Mouse (Mus musculus): ENCODE data around the gene Myo1g.

The Myo1g gene

GRCm38 (mm10) chr11:6488041-6488684 is 32.6 kb downstream of the Myo1g start:
- DNase-seq (ENCODE audit: low spot score), result no peak

- DNase-seq (ENCODE audit: low spot score), result no peak
Observed at GRCm38 (mm10) chr11:6487496-6487895, 33.3 kb downstream of the Myo1g start.

GRCm38 (mm10) chr11:6486916-6487315 is 33.8 kb downstream of the Myo1g start:
- DNase-seq (ENCODE audit: low spot score), result no peak

GRCm38 (mm10) chr11:6484244-6484959 is 36.4 kb downstream of the Myo1g start:
- DNase-seq (ENCODE audit: low spot score), result no peak

- no peak for DNase-seq (ENCODE audit: low spot score)
Observed at GRCm38 (mm10) chr11:6483103-6483502, 37.7 kb downstream of the Myo1g start.

GRCm38 (mm10) chr11:6481669-6482185 is 39.0 kb downstream of the Myo1g start:
- DNase-seq (ENCODE audit: low spot score), result no peak

- DNase-seq (ENCODE audit: low spot score), result no peak
Observed at GRCm38 (mm10) chr11:6480681-6481405, 39.9 kb downstream of the Myo1g start.

GRCm38 (mm10) chr11:6480191-6480590 is 40.6 kb downstream of the Myo1g start:
- DNase-seq (ENCODE audit: low spot score), result no peak

- DNase-seq (ENCODE audit: low spot score), result no peak
Observed at GRCm38 (mm10) chr11:6479231-6479630, 41.5 kb downstream of the Myo1g start.

- DNase-seq (ENCODE audit: low spot score), result no peak
Observed at GRCm38 (mm10) chr11:6477350-6477749, 43.4 kb downstream of the Myo1g start.

GRCm38 (mm10) chr11:6476876-6477275 is 43.9 kb downstream of the Myo1g start:
- DNase-seq (ENCODE audit: low spot score), result no peak

- peak; percentile 90 for DNase-seq (ENCODE audit: low spot score)
Observed at GRCm38 (mm10) chr11:6475867-6476484, 44.8 kb downstream of the Myo1g start, which contains the start of gene Purb. Gene Purb, minus strand, starts transcription at chr11:6475917.

- peak; percentile 69 for DNase-seq (ENCODE audit: low spot score)
Observed at GRCm38 (mm10) chr11:6474874-6475731, 45.7 kb downstream of the Myo1g start.

GRCm38 (mm10) chr11:6474381-6474780 is 46.4 kb downstream of the Myo1g start:
- no peak for DNase-seq (ENCODE audit: low spot score)

GRCm38 (mm10) chr11:6472076-6472475 is 48.7 kb downstream of the Myo1g start:
- no peak for DNase-seq (ENCODE audit: low spot score)

GRCm38 (mm10) chr11:6471493-6471892 is 49.3 kb downstream of the Myo1g start:
- DNase-seq (ENCODE audit: low spot score), result no peak

- no peak for DNase-seq (ENCODE audit: low spot score)
Observed at GRCm38 (mm10) chr11:6471054-6471453, 49.7 kb downstream of the Myo1g start.

GRCm38 (mm10) chr11:6468541-6468940 is 52.2 kb downstream of the Myo1g start:
- no peak for DNase-seq (ENCODE audit: low spot score)

GRCm38 (mm10) chr11:6465122-6465521 is 55.6 kb downstream of the Myo1g start:
- DNase-seq (ENCODE audit: low spot score), result peak; percentile 79

GRCm38 (mm10) chr11:6463159-6463837 is 57.5 kb downstream of the Myo1g start:
- DNase-seq (ENCODE audit: low spot score), result no peak
